Mouse (Mus musculus): ENCODE measurements at regions not wholly inside any gene's neighbourhood (a gene's known extent, or its start where the extent isn't known, plus 50 kb on each side); places are given as distances from the start of the nearest gene placed in this dataset.

- Histone ChIP-seq H3K4me1 (replicated peaks; ENCODE audit: control insufficient read depth, insufficient read depth, low read length) (no peaks in the 10 kb centered on the region), H3K27me3 (ENCODE audit: control insufficient read depth, insufficient read depth, low read length) (no peaks in the 10 kb centered on the region), H3K27ac (ENCODE audit: control insufficient read depth, insufficient read depth, low read length) (no peak overlapping the region), H3K36me3 (ENCODE audit: control insufficient read depth, insufficient read depth, low read length) (no peaks in the 10 kb centered on the region), H3K4me3 (ENCODE audit: control insufficient read depth, insufficient read depth, low read length) (no peak overlapping the region)
- DNase-seq: no peak
- TF ChIP-seq CTCF (IDR thresholded peaks at IDR 0.05; ENCODE audit: borderline replicate concordance, control insufficient read depth, extremely low read depth, insufficient read depth, low read length, poor library complexity): no peak
- TF ChIP-seq POLR2A (IDR thresholded peaks at IDR 0.05; ENCODE audit: control insufficient read depth, extremely low read depth, insufficient read depth, low read length, poor library complexity): no peak
- 79% methylated on average over 6 of the region's 6 CpGs for WGBS
These were observed 174.4 kb upstream of the 9630041A04Rik start for GRCm38 (mm10) chr9:101687226-101687625.

- no peaks in the 10 kb centered on the region for H3K4me1 ChIP-seq (replicated peaks; ENCODE audit: control insufficient read depth, insufficient read depth, low read length)
- H3K36me3 ChIP-seq (ENCODE audit: control insufficient read depth, insufficient read depth, low read length): no peaks in the 10 kb centered on the region
- no peak overlapping the region for H3K27ac ChIP-seq (ENCODE audit: control insufficient read depth, insufficient read depth, low read length)
- no peak for TF ChIP-seq CTCF (IDR thresholded peaks at IDR 0.05; ENCODE audit: borderline replicate concordance, control insufficient read depth, extremely low read depth, insufficient read depth, low read length, poor library complexity)
- TF ChIP-seq POLR2A (IDR thresholded peaks at IDR 0.05; ENCODE audit: control insufficient read depth, extremely low read depth, insufficient read depth, low read length, poor library complexity): no peak
- H3K4me3 ChIP-seq (ENCODE audit: control insufficient read depth, insufficient read depth, low read length): no peak overlapping the region
- no peak for DNase-seq
- WGBS: 91% methylated on average over 2 of the region's 2 CpGs
- no peaks in the 10 kb centered on the region for H3K27me3 ChIP-seq (ENCODE audit: control insufficient read depth, insufficient read depth, low read length)
These were observed 184.1 kb upstream of the 9630041A04Rik start for GRCm38 (mm10) chr9:101677563-101677962.

- no peak overlapping the region for H3K27ac ChIP-seq (ENCODE audit: control insufficient read depth, insufficient read depth, low read length)
- H3K4me1 ChIP-seq (replicated peaks; ENCODE audit: control insufficient read depth, insufficient read depth, low read length): no peaks in the 10 kb centered on the region
- no peak overlapping the region for H3K4me3 ChIP-seq (ENCODE audit: control insufficient read depth, insufficient read depth, low read length)
- H3K27me3 ChIP-seq (ENCODE audit: control insufficient read depth, insufficient read depth, low read length): no peaks in the 10 kb centered on the region
- WGBS: 69% methylated on average over 1 of the region's 1 CpGs
- no peak for DNase-seq
- TF ChIP-seq POLR2A (IDR thresholded peaks at IDR 0.05; ENCODE audit: control insufficient read depth, extremely low read depth, insufficient read depth, low read length, poor library complexity): no peak
- no peak for TF ChIP-seq CTCF (IDR thresholded peaks at IDR 0.05; ENCODE audit: borderline replicate concordance, control insufficient read depth, extremely low read depth, insufficient read depth, low read length, poor library complexity)
- no peaks in the 10 kb centered on the region for H3K36me3 ChIP-seq (ENCODE audit: control insufficient read depth, insufficient read depth, low read length)
These were observed 191.5 kb upstream of the 9630041A04Rik start for GRCm38 (mm10) chr9:101670111-101670510.

GRCm38 (mm10) chr9:101649816-101650215 is 211.8 kb upstream of the 9630041A04Rik start:
- WGBS: 89% methylated on average over 5 of the region's 5 CpGs
- H3K36me3 ChIP-seq (ENCODE audit: control insufficient read depth, insufficient read depth, low read length): no peaks in the 10 kb centered on the region
- H3K4me3 ChIP-seq (ENCODE audit: control insufficient read depth, insufficient read depth, low read length): no peak overlapping the region
- H3K27me3 ChIP-seq (ENCODE audit: control insufficient read depth, insufficient read depth, low read length): no peaks in the 10 kb centered on the region
- no peaks in the 10 kb centered on the region for H3K4me1 ChIP-seq (replicated peaks; ENCODE audit: control insufficient read depth, insufficient read depth, low read length)
- no peak for DNase-seq
- TF ChIP-seq POLR2A (IDR thresholded peaks at IDR 0.05; ENCODE audit: control insufficient read depth, extremely low read depth, insufficient read depth, low read length, poor library complexity): no peak
- no peak for TF ChIP-seq CTCF (IDR thresholded peaks at IDR 0.05; ENCODE audit: borderline replicate concordance, control insufficient read depth, extremely low read depth, insufficient read depth, low read length, poor library complexity)
- H3K27ac ChIP-seq (ENCODE audit: control insufficient read depth, insufficient read depth, low read length): no peak overlapping the region

- no peak overlapping the region for H3K4me3 ChIP-seq (ENCODE audit: control insufficient read depth, insufficient read depth, low read length)
- no peaks in the 10 kb centered on the region for H3K4me1 ChIP-seq (replicated peaks; ENCODE audit: control insufficient read depth, insufficient read depth, low read length)
- DNase-seq: no peak
- H3K27ac ChIP-seq (ENCODE audit: control insufficient read depth, insufficient read depth, low read length): no peak overlapping the region
- H3K27me3 ChIP-seq (ENCODE audit: control insufficient read depth, insufficient read depth, low read length): no peaks in the 10 kb centered on the region
- WGBS: 70% methylated on average over 3 of the region's 3 CpGs
- TF ChIP-seq CTCF (IDR thresholded peaks at IDR 0.05; ENCODE audit: borderline replicate concordance, control insufficient read depth, extremely low read depth, insufficient read depth, low read length, poor library complexity): no peak
- no peak for TF ChIP-seq POLR2A (IDR thresholded peaks at IDR 0.05; ENCODE audit: control insufficient read depth, extremely low read depth, insufficient read depth, low read length, poor library complexity)
- H3K36me3 ChIP-seq (ENCODE audit: control insufficient read depth, insufficient read depth, low read length): no peaks in the 10 kb centered on the region
These were observed 220.1 kb upstream of the 9630041A04Rik start for GRCm38 (mm10) chr9:101641524-101641923.

- Histone ChIP-seq H3K27ac (ENCODE audit: control insufficient read depth, insufficient read depth, low read length) (no peak overlapping the region), H3K4me3 (ENCODE audit: control insufficient read depth, insufficient read depth, low read length) (no peak overlapping the region), H3K27me3 (ENCODE audit: control insufficient read depth, insufficient read depth, low read length) (no peaks in the 10 kb centered on the region), H3K36me3 (ENCODE audit: control insufficient read depth, insufficient read depth, low read length) (no peaks in the 10 kb centered on the region), H3K4me1 (replicated peaks; ENCODE audit: control insufficient read depth, insufficient read depth, low read length) (no peaks in the 10 kb centered on the region)
- TF ChIP-seq CTCF (IDR thresholded peaks at IDR 0.05; ENCODE audit: borderline replicate concordance, control insufficient read depth, extremely low read depth, insufficient read depth, low read length, poor library complexity) (no peak), POLR2A (IDR thresholded peaks at IDR 0.05; ENCODE audit: control insufficient read depth, extremely low read depth, insufficient read depth, low read length, poor library complexity) (no peak)
- no peak for DNase-seq
These were observed 221.0 kb upstream of the 9630041A04Rik start for GRCm38 (mm10) chr9:101640598-101640997.

- H3K27me3 ChIP-seq (ENCODE audit: control insufficient read depth, insufficient read depth, low read length): no peaks in the 10 kb centered on the region
These were observed 245.4 kb upstream of the 9630041A04Rik start for GRCm38 (mm10) chr9:101616261-101616660.

More at GRCm38 (mm10) chr9:101616261-101616660, 245.4 kb upstream of the 9630041A04Rik start:
- Histone ChIP-seq H3K27ac (ENCODE audit: control insufficient read depth, insufficient read depth, low read length) (no peak overlapping the region), H3K4me1 (replicated peaks; ENCODE audit: control insufficient read depth, insufficient read depth, low read length) (no peaks in the 10 kb centered on the region), H3K4me3 (ENCODE audit: control insufficient read depth, insufficient read depth, low read length) (no peak overlapping the region), H3K36me3 (ENCODE audit: control insufficient read depth, insufficient read depth, low read length) (no peaks in the 10 kb centered on the region)
- TF ChIP-seq POLR2A (IDR thresholded peaks at IDR 0.05; ENCODE audit: control insufficient read depth, extremely low read depth, insufficient read depth, low read length, poor library complexity) (no peak), CTCF (IDR thresholded peaks at IDR 0.05; ENCODE audit: borderline replicate concordance, control insufficient read depth, extremely low read depth, insufficient read depth, low read length, poor library complexity) (no peak)
- DNase-seq: no peak
- WGBS: 82% methylated on average over 2 of the region's 2 CpGs

All from thymus, adult 2 months (tissue).